Mouse (Mus musculus) liver, postnatal 0 days (tissue): ENCODE data around the gene Cyb5rl. TPM values are rescaled to one million over a fixed set of nuclear protein-coding genes. Genes with fewer than 3 reads are reported as not detected.
A peak's percentile ranks its signal among the peaks of the same experiment; 100 is the strongest.

ENCODE experiments used
- ATAC-seq: fragments of 200-750 bp; cut with Nextera tagmentation; 2 replicates; pipeline ENCODE4 v1.8.0; 2017; ENCODE audit warnings: mild to moderate bottlenecking, moderate library complexity
- DNase-seq: peaks from one replicate; pipeline ENCODE4 v3.0.0-alpha.2; 2016
- H3K27ac ChIP-seq: fragments of 300-500 bp; sonication (generic); 2 replicates; pipeline ENCODE4 v1.5.1; 2014; ENCODE audit warnings: antibody characterized with exemption, moderate library complexity, mild to moderate bottlenecking, low read depth
- H3K27me3 ChIP-seq: fragments of 300-500 bp; sonication (generic); 2 replicates; pipeline ENCODE4 v1.6.1; 2014; ENCODE audit warnings: low read length, control low read depth, mixed read lengths; ENCODE audit not compliant: insufficient read depth
- H3K36me3 ChIP-seq: fragments of 300-500 bp; sonication (generic); replicated peaks from 2 replicates; pipeline ENCODE4 v1.6.1; 2014; ENCODE audit warnings: mild to moderate bottlenecking, control low read depth, low read length, moderate library complexity, mixed read lengths; ENCODE audit not compliant: insufficient read depth
- H3K4me1 ChIP-seq: fragments of 300-500 bp; sonication (generic); 2 replicates; pipeline ENCODE4 v1.6.1; 2014; ENCODE audit warnings: antibody characterized with exemption, mild to moderate bottlenecking, control low read depth; ENCODE audit not compliant: insufficient read depth
- H3K4me2 ChIP-seq: fragments of 300-500 bp; sonication (generic); 2 replicates; pipeline ENCODE4 v1.6.1; 2014; ENCODE audit warnings: low read depth, mild to moderate bottlenecking, low read length, moderate library complexity, mixed read lengths
- H3K4me3 ChIP-seq: fragments of 300-500 bp; sonication (generic); 2 replicates; pipeline ENCODE4 v1.5.1; 2014; ENCODE audit warnings: low read depth, low read length
- H3K9ac ChIP-seq: fragments of 300-500 bp; sonication (generic); replicated peaks from 2 replicates; pipeline ENCODE4 v1.6.1; 2014; ENCODE audit warnings: mild to moderate bottlenecking, moderate library complexity
- H3K9me3 ChIP-seq: fragments of 300-500 bp; sonication (generic); 2 replicates; pipeline ENCODE4 v1.6.1; 2016; ENCODE audit warnings: mild to moderate bottlenecking, control low read depth, low read length, mixed read lengths
- CTCF ChIP-seq: sonication (generic); IDR thresholded peaks from 2 replicates; pipeline ENCODE4 v1.5.1; 2016; ENCODE audit warnings: antibody characterized with exemption, low read depth
- EP300 ChIP-seq: IDR thresholded peaks from 2 replicates; pipeline ENCODE4 v1.6.1; 2016; ENCODE audit warnings: antibody characterized with exemption, low read depth, mild to moderate bottlenecking
- WGBS: fragments of 180-500 bp; shearing (Covaris S2); extraction: QIAGEN DNeasy Blood & Tissue Kit; methylation state at CpG from one replicate; pipeline ENCODE4 v1.1.7; 2014; ENCODE audit not compliant: insufficient replicate concordance; 5-methylcytosine and 5-hydroxymethylcytosine counted together
- polyA plus RNA-seq: library from polyadenylated mRNA; unstranded; fragments of >200 nt; fragmentation: Nextera tagmentation; extraction: Ambion mirVana; gene quantifications from 2 replicates; pipeline ENCODE4 v1.2.1, GENCODE M21; 2015

Gene Cyb5rl
- polyA plus RNA-seq, 1 experiment from 2014 or later: 3.1 TPM

- DNase-seq (no peak), ATAC-seq (no peak)
- H3K9ac ChIP-seq: no peak overlapping the region
- no peak overlapping the region for H3K4me2 ChIP-seq
- H3K27ac ChIP-seq: no peak overlapping the region
- 0 out of 2 replicates have a peak, but pooled peaks cover 5% of the 10 kb centered on the region for H3K4me1 ChIP-seq
- no peaks in the 10 kb centered on the region for H3K9me3 ChIP-seq
- TF ChIP-seq CTCF (peak; percentile 33), EP300 (no peak)
- no peak overlapping the region for H3K4me3 ChIP-seq
- no peaks in the 10 kb centered on the region for H3K36me3 ChIP-seq
- no peaks in the 10 kb centered on the region for H3K27me3 ChIP-seq
- 60% methylated on average over 5 of the region's 5 CpGs for WGBS
Measured at GRCm38 (mm10) chr4:107125101-107125500, 58.3 kb downstream of the Cyb5rl start.

DNA sequence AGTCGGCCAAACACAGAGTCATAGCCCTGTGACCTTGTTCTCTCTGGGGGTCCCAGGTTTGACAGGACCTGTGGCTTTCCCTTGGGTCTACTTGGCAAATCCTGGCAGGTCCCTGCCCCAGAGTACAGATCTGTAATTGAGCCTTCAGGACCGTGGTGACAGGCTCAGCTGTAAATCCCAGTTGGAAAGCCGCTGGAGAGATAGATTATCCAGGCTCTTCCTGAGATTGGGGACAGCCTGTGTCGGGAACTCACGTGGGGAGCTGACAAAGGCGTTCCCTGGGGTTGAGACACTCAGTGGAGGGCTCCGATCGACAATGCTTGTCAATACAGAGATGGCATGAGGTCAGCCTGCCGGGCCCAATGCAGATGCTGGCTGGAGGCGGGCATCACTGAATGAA, 59.6 kb downstream of the Cyb5rl start:
- DNase-seq (no peak), ATAC-seq (no peak)
- 69% methylated on average over 10 of the region's 10 CpGs for WGBS
- Histone ChIP-seq H3K27ac (no peak overlapping the region), H3K4me2 (no peak overlapping the region), H3K4me3 (no peak overlapping the region), H3K9ac (no peak overlapping the region), H3K9me3 (no peaks in the 10 kb centered on the region), H3K36me3 (no peaks in the 10 kb centered on the region), H3K4me1 (0 out of 2 replicates have a peak, but pooled peaks cover 5% of the 10 kb centered on the region), H3K27me3 (no peaks in the 10 kb centered on the region)
- no peak for TF ChIP-seq EP300
- no peak for TF ChIP-seq CTCF

GRCm38 (mm10) chr4:107126891-107127524, 60.2 kb downstream of the Cyb5rl start:
- WGBS: 69% methylated on average over 13 of the region's 13 CpGs
- H3K27me3 ChIP-seq: no peaks in the 10 kb centered on the region
- no peaks in the 10 kb centered on the region for H3K9me3 ChIP-seq
- H3K4me1 ChIP-seq: 0 out of 2 replicates have a peak, but pooled peaks cover 5% of the 10 kb centered on the region
- no peak overlapping the region for H3K4me2 ChIP-seq
- no peak overlapping the region for H3K4me3 ChIP-seq
- H3K9ac ChIP-seq: no peak overlapping the region
- no peak for TF ChIP-seq EP300
- no peak for ATAC-seq
- DNase-seq: no peak
- no peak overlapping the region for H3K27ac ChIP-seq
- H3K36me3 ChIP-seq: no peaks in the 10 kb centered on the region

- H3K27ac ChIP-seq: no peak overlapping the region
- no peak overlapping the region for H3K4me3 ChIP-seq
- H3K4me2 ChIP-seq: no peak overlapping the region
- H3K9me3 ChIP-seq: no peaks in the 10 kb centered on the region
- H3K36me3 ChIP-seq: no peaks in the 10 kb centered on the region
- no peak for TF ChIP-seq CTCF
- no peak for TF ChIP-seq EP300
- 0 out of 2 replicates have a peak, but pooled peaks cover 5% of the 10 kb centered on the region for H3K4me1 ChIP-seq
- DNase-seq (no peak), ATAC-seq (no peak)
- no peaks in the 10 kb centered on the region for H3K27me3 ChIP-seq
- 63% methylated on average over 13 of the region's 13 CpGs for WGBS
- H3K9ac ChIP-seq: no peak overlapping the region
Measured at GRCm38 (mm10) chr4:107127901-107128669, 61.3 kb downstream of the Cyb5rl start.

DNA sequence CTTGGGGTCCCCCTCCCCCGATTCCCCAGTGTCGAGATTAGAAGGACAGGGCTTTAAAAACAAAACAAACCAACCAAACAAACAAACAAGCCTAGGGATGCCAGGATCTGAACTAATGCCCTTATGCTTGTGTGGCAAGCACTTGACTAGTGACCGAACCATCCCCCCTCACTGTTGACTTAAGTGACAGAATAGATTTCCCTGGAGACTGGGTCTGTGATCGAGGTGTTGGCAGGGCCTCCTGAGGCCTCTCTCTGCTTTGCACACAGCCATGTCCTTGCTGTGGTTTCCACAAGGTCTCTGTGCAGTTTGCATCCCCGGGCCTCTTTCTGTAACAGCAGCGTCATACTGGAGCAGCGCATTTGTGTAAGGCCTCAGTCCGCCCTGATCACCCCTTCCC, 62.6 kb downstream of the Cyb5rl start:
- WGBS: 54% methylated on average over 8 of the region's 8 CpGs
- H3K27me3 ChIP-seq: no peaks in the 10 kb centered on the region
- H3K36me3 ChIP-seq: no peaks in the 10 kb centered on the region
- DNase-seq (no peak), ATAC-seq (peak; percentile 79)
- no peak overlapping the region for H3K4me2 ChIP-seq
- H3K4me1 ChIP-seq: 0 out of 2 replicates have a peak, but pooled peaks cover 5% of the 10 kb centered on the region
- H3K9ac ChIP-seq: no peak overlapping the region
- H3K9me3 ChIP-seq: no peaks in the 10 kb centered on the region
- no peak overlapping the region for H3K4me3 ChIP-seq
- TF ChIP-seq EP300 (no peak), CTCF (no peak)
- H3K27ac ChIP-seq: no peak overlapping the region

DNA sequence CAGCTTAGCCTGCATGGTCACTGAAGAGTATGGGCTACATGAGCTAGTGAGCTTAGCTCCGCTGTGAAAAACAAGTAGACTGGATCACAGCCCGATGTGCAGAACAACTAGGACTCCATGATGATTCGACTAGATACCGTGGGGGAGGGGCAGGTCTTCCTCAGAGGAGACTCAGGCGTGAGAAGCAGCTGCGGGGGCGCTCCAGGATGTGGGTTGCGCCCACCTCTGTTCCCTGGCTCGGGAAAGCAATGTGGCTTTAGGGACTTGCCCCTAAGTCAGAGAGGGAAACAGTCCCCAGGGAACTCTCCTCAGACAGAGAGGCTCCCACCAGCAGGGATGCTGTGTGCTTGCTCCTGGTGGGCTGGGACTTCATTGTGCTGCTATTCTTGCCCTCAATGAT, 63.7 kb downstream of the Cyb5rl start:
- DNase-seq (no peak), ATAC-seq (no peak)
- Histone ChIP-seq H3K9ac (no peak overlapping the region), H3K4me1 (0 out of 2 replicates have a peak, but pooled peaks cover 5% of the 10 kb centered on the region), H3K27me3 (no peaks in the 10 kb centered on the region), H3K27ac (no peak overlapping the region), H3K9me3 (no peaks in the 10 kb centered on the region), H3K4me3 (no peak overlapping the region), H3K36me3 (no peaks in the 10 kb centered on the region), H3K4me2 (no peak overlapping the region)
- no peak for TF ChIP-seq EP300
- no peak for TF ChIP-seq CTCF
- WGBS: 39% methylated on average over 9 of the region's 9 CpGs
